Mouse (Mus musculus) c-Kit-negative CD71-positive TER-119-positive erythroid progenitor cells, embryonic 14.5 days (primary cell): ENCODE measurements around the gene Btbd18.
A peak's percentile ranks its signal among the peaks of the same experiment; 100 is the strongest.
"Not testable (repeated sequence)": the region's sequence is repeated elsewhere in the genome, so short reads cannot be mapped to it uniquely, and the experiment has no call there.

Experiments
- DNase-seq: peaks from one replicate; pipeline ENCODE4 v3.0.0-alpha.2; 2013; ENCODE audit warnings: low read depth, low spot score

The Btbd18 gene

DNA sequence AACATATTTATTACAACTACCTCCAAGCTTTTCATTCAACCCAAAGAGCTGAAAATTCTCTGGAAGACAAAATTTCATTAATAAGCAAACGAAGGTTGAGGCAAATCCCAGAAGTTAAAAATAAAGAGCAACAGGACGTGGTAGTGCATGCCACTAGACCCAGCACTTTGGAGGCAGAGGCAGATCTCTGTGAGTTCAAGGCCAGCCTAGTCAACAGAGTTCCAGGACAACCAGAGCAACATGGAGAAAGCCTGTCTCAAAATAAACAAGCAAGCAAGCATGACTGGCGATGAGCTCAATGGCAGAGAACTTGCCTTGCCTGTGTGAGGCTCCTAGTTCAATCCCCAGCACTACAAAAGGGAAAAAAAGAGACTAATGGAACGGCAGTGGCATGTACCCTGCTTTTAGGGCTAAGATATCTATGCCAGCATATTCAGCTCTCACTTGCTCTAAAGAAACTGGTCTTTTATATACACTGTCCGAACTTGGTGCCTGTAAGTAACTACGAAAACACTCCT, 11.8 kb upstream of the Btbd18 start:
- no peak for DNase-seq

DNA sequence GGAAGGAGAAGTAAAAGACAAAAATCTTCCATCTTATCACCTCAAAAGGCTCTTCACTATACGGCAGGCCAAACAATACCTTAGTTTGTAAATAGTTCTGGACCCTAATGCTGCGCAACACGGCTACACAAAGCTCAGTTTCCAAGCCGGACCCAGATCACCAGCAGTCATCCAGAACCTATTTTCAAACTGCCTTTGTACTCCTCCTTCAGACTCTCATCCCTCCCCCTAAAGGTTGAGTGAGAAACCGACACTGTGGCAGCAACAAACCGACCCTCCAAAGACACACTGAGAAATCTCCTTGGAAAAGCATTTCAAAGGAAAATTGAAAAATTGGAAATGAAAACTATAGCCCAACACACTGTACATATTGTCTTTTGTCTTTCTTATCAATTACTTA, 10.5 kb upstream of the Btbd18 start:
- no peak for DNase-seq

GRCm38 (mm10) chr2:84649674-84650073, 9.2 kb upstream of the Btbd18 start:
- peak; percentile 22 for DNase-seq

- DNase-seq, result peak; percentile 58
These were observed 8.2 kb upstream of the Btbd18 start, which contains the start of gene Ctnnd1 for GRCm38 (mm10) chr2:84650464-84651195. Gene Ctnnd1, minus strand, starts transcription at chr2:84650765.

DNA sequence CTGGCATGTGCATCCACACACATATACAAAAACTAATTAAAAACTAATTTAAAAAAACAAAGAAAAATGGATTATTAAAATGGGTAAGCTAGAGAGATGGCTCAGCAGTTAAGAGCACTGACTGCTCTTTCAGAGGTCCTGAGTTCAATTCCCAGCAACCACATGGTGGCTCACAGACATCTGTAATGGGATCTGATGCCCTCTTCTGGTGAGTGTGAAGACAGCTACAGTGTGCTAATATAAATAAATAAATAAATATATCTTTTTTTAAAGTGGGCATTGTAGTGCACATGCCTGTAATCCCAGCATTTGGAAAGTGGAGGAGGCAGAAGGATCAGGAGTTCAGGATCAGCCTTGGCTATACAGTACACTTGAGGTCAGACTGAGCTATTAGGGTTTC, 5.5 kb upstream of the Btbd18 start:
- DNase-seq, result no peak

DNA sequence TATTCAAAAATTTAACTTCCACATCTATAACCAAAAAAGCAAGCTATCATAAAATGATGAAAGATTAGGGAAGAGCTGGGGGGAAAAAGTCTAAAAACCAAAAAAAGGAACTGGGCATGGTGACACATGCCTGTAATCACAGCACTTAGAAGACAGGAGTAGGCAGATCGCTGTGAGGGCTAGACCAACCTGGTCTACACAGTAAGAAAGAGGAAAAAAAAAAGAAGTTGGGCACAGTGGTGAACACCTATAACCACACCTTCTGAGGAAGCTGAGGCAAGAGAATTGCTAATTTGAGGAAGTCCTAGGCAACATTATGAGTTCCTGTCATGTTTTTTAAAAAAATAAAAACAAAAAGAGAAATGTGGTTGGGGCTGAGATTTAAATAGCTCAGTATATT, 3.0 kb upstream of the Btbd18 start:
- no peak for DNase-seq

DNA sequence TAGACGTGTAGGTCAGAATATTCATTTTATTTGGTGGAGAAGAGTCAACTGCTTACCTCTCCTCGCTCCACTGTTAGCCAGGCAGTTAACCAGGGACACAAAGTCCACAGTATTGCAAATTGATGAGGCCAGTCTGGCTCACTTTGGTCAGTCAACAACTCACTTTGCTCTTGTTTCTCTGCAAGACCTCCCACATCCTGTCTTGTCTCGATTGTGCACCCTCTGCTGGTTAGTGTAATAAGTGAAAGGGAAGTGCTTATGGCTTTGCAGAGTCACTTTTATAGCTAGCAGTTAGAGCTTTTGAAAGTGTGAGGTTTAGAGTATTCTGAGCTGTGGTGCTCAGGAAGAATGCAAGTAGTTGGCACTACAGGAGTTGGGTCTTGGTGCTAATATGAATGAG, 1.4 kb downstream of the Btbd18 start:
- no peak for DNase-seq

GRCm38 (mm10) chr2:84662866-84663265, 4.0 kb downstream of the Btbd18 start:
- peak; percentile 65 for DNase-seq

DNA sequence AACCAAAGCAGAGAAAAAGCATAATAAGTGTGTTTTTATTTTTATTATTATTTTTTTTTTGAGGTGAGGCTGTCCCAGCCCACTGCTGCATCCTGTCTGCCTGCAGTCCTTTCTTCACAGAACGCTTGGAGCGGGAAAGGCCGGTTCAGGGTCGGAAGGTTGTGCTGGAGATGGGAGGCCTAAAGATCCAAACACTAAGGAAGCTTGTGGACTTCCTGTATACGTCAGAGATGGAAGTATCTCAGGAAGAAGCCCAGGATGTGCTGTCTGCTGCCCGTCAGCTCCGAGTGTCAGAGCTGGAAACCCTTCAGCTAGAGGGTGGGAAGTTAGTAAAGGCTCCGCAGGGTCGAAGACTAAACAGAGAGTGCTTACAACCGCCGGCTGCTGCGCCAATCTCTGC, 7.2 kb downstream of the Btbd18 start:
- no peak for DNase-seq

- peak; percentile 11 for DNase-seq
These were observed 11.1 kb downstream of the Btbd18 start for GRCm38 (mm10) chr2:84669828-84670568.

DNA sequence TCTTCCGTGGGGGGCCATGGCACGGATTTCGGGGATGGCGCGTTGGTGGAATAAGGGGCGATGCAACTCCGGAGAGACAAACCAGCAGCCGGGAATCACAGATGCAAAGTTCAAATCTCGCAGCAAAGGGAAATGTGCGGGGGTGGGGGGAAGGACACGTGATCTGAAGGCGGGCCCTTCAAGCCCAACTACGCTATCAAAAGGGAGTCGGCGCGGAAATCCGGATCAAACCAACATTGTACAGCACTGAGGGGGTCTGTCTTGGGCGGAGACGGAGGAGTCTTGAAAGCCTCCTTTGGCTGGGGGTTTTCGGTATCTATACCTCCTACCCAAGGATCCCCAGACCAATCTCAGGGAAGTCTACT, 11.7 kb downstream of the Btbd18 start, which contains the start of gene Selenoh:
TSS of gene Selenoh (minus strand) at position 202 of the 365 bp plus-strand sequence.
- DNase-seq, result peak; percentile 73

GRCm38 (mm10) chr2:84671535-84671934, 12.7 kb downstream of the Btbd18 start:
- not testable (repeated sequence) for DNase-seq

- peak; percentile 30 for DNase-seq
These were observed 18.5 kb downstream of the Btbd18 start for GRCm38 (mm10) chr2:84677270-84677967.

DNA sequence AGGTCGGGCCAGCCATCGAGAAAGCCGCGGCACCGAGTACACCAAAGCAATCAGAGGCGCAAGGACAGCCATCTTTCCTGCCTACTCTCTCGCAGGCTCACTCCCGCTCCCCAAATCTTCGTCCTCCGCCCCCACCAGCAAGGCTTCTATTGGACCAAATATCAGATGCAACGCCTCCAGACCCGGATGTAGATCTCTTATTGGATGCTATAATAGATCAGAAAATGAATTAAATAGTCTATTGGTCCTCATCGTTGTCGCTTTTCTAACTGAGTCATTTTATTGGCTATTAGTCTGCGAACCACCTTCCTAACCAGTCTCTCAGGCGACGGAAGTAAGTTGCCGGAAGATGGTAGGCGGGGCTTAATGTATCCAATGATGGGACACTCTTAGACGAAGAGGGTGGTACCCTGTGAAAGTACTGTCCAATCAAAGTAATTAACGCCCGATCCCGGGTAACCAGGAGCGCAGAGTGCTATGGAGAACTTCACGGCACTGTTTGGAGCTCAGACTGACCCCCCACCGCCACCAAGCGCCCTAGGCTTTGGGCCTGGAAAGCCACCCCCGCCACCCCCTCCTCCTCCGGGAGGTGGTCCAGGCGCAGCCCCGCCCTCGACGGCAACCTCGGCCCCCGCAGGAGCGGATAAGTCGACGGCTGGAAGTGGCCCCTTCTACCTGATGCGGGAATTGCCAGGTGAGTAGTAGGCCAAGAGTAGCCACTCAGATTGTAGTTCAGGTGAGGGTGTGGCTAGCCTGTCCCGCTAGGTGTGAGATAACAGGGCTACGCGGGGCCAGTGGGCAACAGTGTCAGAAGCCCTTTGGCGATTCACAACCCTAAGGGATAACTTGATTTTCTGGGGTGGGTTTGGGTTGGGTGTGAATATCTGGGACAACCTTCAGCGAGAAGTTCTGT, 19.3 kb downstream of the Btbd18 start, which contains the start of the genes Gm28635 and Med19:
TSS of gene Gm28635 (minus strand) at position 74 of the 913 bp plus-strand sequence.
TSS of gene Med19 (plus strand) at position 435 of the 913 bp plus-strand sequence.
- peak; percentile 100 for DNase-seq

GRCm38 (mm10) chr2:84679016-84679415, 20.1 kb downstream of the Btbd18 start, which contains the start of gene Tmx2:
Gene Tmx2, minus strand, starts transcription at chr2:84679140.
- no peak for DNase-seq

DNA sequence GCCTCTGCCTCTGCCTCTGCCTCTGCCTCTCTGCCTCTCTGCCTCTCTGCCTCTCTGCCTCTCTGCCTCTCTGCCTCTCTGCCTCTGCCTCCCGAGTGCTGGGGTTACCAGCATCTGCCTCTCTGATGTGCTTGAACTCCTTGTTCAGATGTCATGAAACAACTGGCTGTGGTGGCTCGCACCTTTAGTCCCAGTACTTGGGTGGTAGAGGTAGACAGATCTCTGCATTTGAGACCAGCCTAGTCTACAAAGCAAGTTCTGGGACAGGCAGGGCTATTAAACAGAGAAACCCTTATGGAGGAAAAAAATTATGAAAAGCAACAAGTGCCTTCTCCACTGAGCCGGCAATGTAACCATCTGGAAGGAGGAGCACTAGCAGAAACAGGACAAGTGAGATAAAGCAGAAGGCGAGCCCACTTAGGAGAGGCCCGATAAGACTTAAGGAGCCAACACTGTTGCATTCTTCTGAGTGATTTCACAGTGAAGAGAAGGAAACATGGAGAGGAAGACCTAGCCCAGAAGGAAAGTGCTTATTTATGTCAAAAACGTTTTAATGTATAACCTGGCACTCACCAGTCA, 23.8 kb downstream of the Btbd18 start:
- peak; percentile 57 for DNase-seq

GRCm38 (mm10) chr2:84688080-84688844, 29.4 kb downstream of the Btbd18 start:
- no peak for DNase-seq

DNA sequence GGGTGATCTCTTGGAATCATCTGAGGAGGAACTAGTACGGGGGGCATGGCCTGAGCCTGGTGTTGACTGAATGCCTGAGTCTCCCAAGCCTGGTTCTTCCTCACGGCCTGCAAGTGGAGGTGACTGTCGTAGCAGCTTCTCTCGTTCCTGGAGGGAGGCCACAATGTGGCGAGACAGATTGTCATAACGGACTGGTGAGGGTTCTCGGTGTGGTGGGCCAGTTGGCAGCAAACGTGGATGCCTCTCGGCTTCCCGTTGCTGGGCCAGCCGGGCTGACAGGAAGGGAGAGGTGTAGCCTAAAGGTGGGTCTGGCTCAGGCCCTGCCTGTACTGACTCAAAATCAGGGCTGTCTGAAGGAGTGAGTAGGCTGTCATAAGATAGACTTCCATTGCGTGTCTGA, 31.2 kb downstream of the Btbd18 start:
- DNase-seq, result no peak

- no peak for DNase-seq
These were observed 36.3 kb downstream of the Btbd18 start for GRCm38 (mm10) chr2:84695007-84695695.
